Mouse (Mus musculus) left cerebral cortex, adult 9 months (tissue): Measurements from ENCODE around the gene Btbd35f24.
"Not testable (repeated sequence)": the region's sequence is repeated elsewhere in the genome, so short reads cannot be mapped to it uniquely, and the experiment has no call there.

ENCODE experiments used
- DNase-seq, 2 experiments: peaks; one replicate each; pipeline ENCODE4 v3.0.0; 2022; ENCODE audit warnings: low spot score in 2 of 2

Btbd35f24 gene

GRCm38 (mm10) chrX:3195727-3196126 is at the start of gene Btbd35f24:
TSS of gene Btbd35f24 (minus strand) at chrX:3195827.
- not testable (repeated sequence) for DNase-seq
